Mouse (Mus musculus): ENCODE measurements at regions not wholly inside any gene's neighbourhood (a gene's known extent, or its start where the extent isn't known, plus 50 kb on each side); places are given as distances from the start of the nearest gene placed in this dataset.

GRCm38 (mm10) chr6:141023501-141023900 is 225.6 kb upstream of the Pde3a start:
- no peak for DNase-seq (ENCODE audit: low read depth in 2 of 2, low spot score in 2 of 2)

- DNase-seq (ENCODE audit: low read depth in 2 of 2, low spot score in 2 of 2) = no peak
Observed at GRCm38 (mm10) chr6:141027353-141027752, 221.7 kb upstream of the Pde3a start.

- DNase-seq (ENCODE audit: low read depth in 2 of 2, low spot score in 2 of 2) = no peak
Observed at GRCm38 (mm10) chr6:141027787-141028186, 221.3 kb upstream of the Pde3a start.

GRCm38 (mm10) chr6:141034824-141035223 is 214.2 kb upstream of the Pde3a start:
- DNase-seq (ENCODE audit: low read depth in 2 of 2, low spot score in 2 of 2) = no peak

- no peak for DNase-seq (ENCODE audit: low read depth in 2 of 2, low spot score in 2 of 2)
Observed at GRCm38 (mm10) chr6:141041358-141041757, 207.7 kb upstream of the Pde3a start.

GRCm38 (mm10) chr6:141041781-141042625 is 207.1 kb upstream of the Pde3a start:
- DNase-seq (ENCODE audit: low read depth in 2 of 2, low spot score in 2 of 2) = no peak

GRCm38 (mm10) chr6:141048271-141048670 is 200.8 kb upstream of the Pde3a start:
- no peak for DNase-seq (ENCODE audit: low read depth in 2 of 2, low spot score in 2 of 2)

GRCm38 (mm10) chr6:141050038-141050684 is 198.9 kb upstream of the Pde3a start:
- no peak for DNase-seq (ENCODE audit: low read depth in 2 of 2, low spot score in 2 of 2)

GRCm38 (mm10) chr6:141054026-141054425 is 195.0 kb upstream of the Pde3a start:
- no peak for DNase-seq (ENCODE audit: low read depth in 2 of 2, low spot score in 2 of 2)

GRCm38 (mm10) chr6:141059250-141059916 is 189.7 kb upstream of the Pde3a start:
- no peak for DNase-seq (ENCODE audit: low read depth in 2 of 2, low spot score in 2 of 2)

- no peak for DNase-seq (ENCODE audit: low read depth in 2 of 2, low spot score in 2 of 2)
Observed at GRCm38 (mm10) chr6:141065724-141066123, 183.3 kb upstream of the Pde3a start.

- no peak for DNase-seq (ENCODE audit: low read depth in 2 of 2, low spot score in 2 of 2)
Observed at GRCm38 (mm10) chr6:141068861-141069467, 180.1 kb upstream of the Pde3a start.

GRCm38 (mm10) chr6:141069896-141070295 is 179.2 kb upstream of the Pde3a start:
- DNase-seq (ENCODE audit: low read depth in 2 of 2, low spot score in 2 of 2) = no peak

- no peak for DNase-seq (ENCODE audit: low read depth in 2 of 2, low spot score in 2 of 2)
Observed at GRCm38 (mm10) chr6:141071507-141071906, 177.6 kb upstream of the Pde3a start.

- DNase-seq (ENCODE audit: low read depth in 2 of 2, low spot score in 2 of 2) = no peak
Observed at GRCm38 (mm10) chr6:141091076-141091780, 157.8 kb upstream of the Pde3a start.

- no peak for DNase-seq (ENCODE audit: low read depth in 2 of 2, low spot score in 2 of 2)
Observed at GRCm38 (mm10) chr6:141091781-141092140, 157.3 kb upstream of the Pde3a start.

- DNase-seq (ENCODE audit: low read depth in 2 of 2, low spot score in 2 of 2) = no peak
Observed at GRCm38 (mm10) chr6:141097338-141098122, 151.5 kb upstream of the Pde3a start.

GRCm38 (mm10) chr6:141118287-141118686 is 130.8 kb upstream of the Pde3a start:
- DNase-seq (ENCODE audit: low read depth in 2 of 2, low spot score in 2 of 2) = no peak

- DNase-seq (ENCODE audit: low read depth in 2 of 2, low spot score in 2 of 2) = no peak
Observed at GRCm38 (mm10) chr6:141126614-141127396, 122.3 kb upstream of the Pde3a start.
